Mouse (Mus musculus) activated CD4-positive, CD25-positive, alpha-beta regulatory T cell, adult 4 months (primary cell): ENCODE data around the gene Grip1. TPM values are rescaled to one million over a fixed set of nuclear protein-coding genes. Genes with fewer than 3 reads are reported as not detected.

Source experiments
- polyA plus RNA-seq, 2 experiments: library from polyadenylated mRNA; unstranded; fragments of 100-300 nt; shearing (Covaris generic); gene quantifications; one replicate each; pipeline ENCODE4 v1.2.1; 2017

Gene Grip1
- polyA plus RNA-seq, 2 experiments from 2014 or later = 0.16 TPM; not detected in 1

Other genes with a start within 250 kb of the Grip1 start
- 10 to 100 TPM; 23.1 to 24.4 TPM for gene Cand1, start 213.8 kb upstream of the Grip1 start, polyA plus RNA-seq